Mouse (Mus musculus): Measurements from ENCODE around the gene Smok3b.
"Not testable (repeated sequence)": the region's sequence is repeated elsewhere in the genome, so short reads cannot be mapped to it uniquely, and the experiment has no call there.

- TF ChIP-seq EP300 (IDR thresholded peaks at IDR 0.05; ENCODE audit: low read length); CTCF (conservative IDR thresholded peaks at IDR 0.05 in 1 of 2, IDR thresholded peaks at IDR 0.05 in 1 of 2; ENCODE audit: low read depth in 2 of 2, low read length in 2 of 2); CHD2 (IDR thresholded peaks at IDR 0.05; ENCODE audit: low read length); SMC3 (IDR thresholded peaks at IDR 0.05; ENCODE audit: low read depth, low read length); CHD1 (IDR thresholded peaks at IDR 0.05; ENCODE audit: low read depth, low read length); MAFK (IDR thresholded peaks at IDR 0.05; ENCODE audit: insufficient replicate concordance, low read length): not testable (repeated sequence)
Measured at GRCm38 (mm10) chr5:138052894-138053293, 31.7 kb downstream of the Smok3b start, which contains the start of gene Smok3c.
